18 mouse cellular contexts compared by ENCODE assay signal in the genomic region with DNA sequence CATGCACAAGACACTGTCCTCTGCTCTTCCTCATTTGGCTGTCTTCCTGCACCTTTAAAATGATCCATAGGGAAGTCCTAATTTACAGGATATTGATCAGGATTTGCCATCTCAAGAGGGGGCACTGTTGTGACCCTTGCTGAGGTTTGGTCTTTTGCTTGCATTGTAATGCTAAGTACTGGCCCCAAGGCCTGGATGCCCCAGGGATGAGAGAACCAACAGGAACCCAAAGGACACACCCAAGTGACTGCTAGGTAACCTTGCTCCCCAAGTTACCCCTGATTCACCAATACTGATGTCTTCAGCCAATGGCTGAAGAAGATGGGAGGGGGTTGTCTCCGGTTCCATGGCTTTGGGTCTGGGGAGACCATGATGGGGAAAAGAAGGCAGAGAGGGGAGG.
DNase-seq lines count a peak whose midpoint lies in the region; ATAC-seq and TF ChIP-seq lines count a peak whose summit lies in the region.
"Had no signal": no experiment of that assay in that cellular context is flagged by ENCODE, and none has a peak within 500 bp of the region (broad histone marks: within the 10 kb centered on the region; RNA-seq: fewer than 3 reads in every experiment).

No protein-coding gene starts in this region.

- 91% methylated on average over 1 of the region's 1 CpGs for WGBS in lung, postnatal 0 days

- 0 out of 2 replicates have a peak overlapping the region, but pooled peaks have one; percentile 2 for H3K27ac ChIP-seq in gastrocnemius, adult 2 months
- 0 out of 2 replicates have a peak overlapping the region, but pooled peaks have one; percentile 39 for H3K27ac ChIP-seq in lung, postnatal 0 days (ENCODE audit: low read length)
- H3K27ac ChIP-seq: heart, adult 2 months; heart, embryonic 10.5 days; hindbrain, embryonic 12.5 days; hindbrain, embryonic 15.5 days had no signal

- DNase-seq in gastrocnemius, adult 2 months: no peak
- no peak for DNase-seq in gastrocnemius, postnatal 14 days
- no peak for DNase-seq in lung, postnatal 0 days (ENCODE audit: low spot score)
- no peak for DNase-seq in lung, adult 18-20 months
- no peak for DNase-seq in kidney, postnatal 25 days
- DNase-seq: adrenal gland, adult 2 months; adrenal gland, postnatal 14 days; cerebellum, adult 18-20 months; cerebellum, adult 9-10 months; cerebellum, postnatal 14 days; gastrocnemius, postnatal 25 days; heart, adult 2 months had no signal

- no peak for TF ChIP-seq EP300 in lung, postnatal 0 days (IDR thresholded peaks at IDR 0.05)

- H3K4me2 ChIP-seq in lung, postnatal 0 days (replicated peaks; ENCODE audit: low read depth, low read length): no peak overlapping the region
- H3K4me2 ChIP-seq: hindbrain, embryonic 12.5 days; hindbrain, embryonic 15.5 days had no signal

- intact Hi-C loops in gastrocnemius, adult 2 months (cut with DNase I): no loop called here
- intact Hi-C loops in gastrocnemius, postnatal 14 days (cut with DNase I; ENCODE audit: low total_unique reads): no loop called here

- peaks cover 10% of the 10 kb centered on the region; the same call in 1 of the 2 replicates for H3K4me1 ChIP-seq in lung, postnatal 0 days (ENCODE audit: insufficient read depth, low read depth, low read length)

- H3K9me3 ChIP-seq in lung, postnatal 0 days (ENCODE audit: low read length): no peaks in the 10 kb centered on the region
- H3K9me3 ChIP-seq: heart, embryonic 10.5 days; hindbrain, embryonic 12.5 days; hindbrain, embryonic 15.5 days had no signal

- H3K27me3 ChIP-seq in lung, postnatal 0 days (replicated peaks; ENCODE audit: insufficient read depth, low read length): no peaks in the 10 kb centered on the region
- H3K27me3 ChIP-seq: hindbrain, embryonic 12.5 days; hindbrain, embryonic 15.5 days had no signal

- H3K9ac ChIP-seq in lung, postnatal 0 days (replicated peaks; ENCODE audit: low read depth): no peak overlapping the region
- H3K9ac ChIP-seq: hindbrain, embryonic 12.5 days; hindbrain, embryonic 15.5 days had no signal

- H3K4me3 ChIP-seq in gastrocnemius, adult 2 months: no peak overlapping the region
- H3K4me3 ChIP-seq in lung, postnatal 0 days (ENCODE audit: low read depth, low read length): no peak overlapping the region
- H3K4me3 ChIP-seq: heart, adult 2 months; heart, embryonic 10.5 days; hindbrain, embryonic 12.5 days; hindbrain, embryonic 15.5 days had no signal

- no peak for TF ChIP-seq CTCF in gastrocnemius, adult 2 months (IDR thresholded peaks at IDR 0.05)
- TF ChIP-seq CTCF in lung, postnatal 0 days (IDR thresholded peaks at IDR 0.05): no peak

- ATAC-seq in lung, postnatal 0 days: no peak
- 0 out of 2 replicates have a peak, but pooled peaks have one; percentile 30 for ATAC-seq in erythroid progenitor cell, adult 5-6 weeks (replicated peaks; ENCODE audit: low FRiP score, poor library complexity, severe bottlenecking)
- ATAC-seq: forebrain, embryonic 14.5 days; intestine, postnatal 0 days had no signal

- no peaks in the 10 kb centered on the region for H3K36me3 ChIP-seq in lung, postnatal 0 days (ENCODE audit: insufficient read depth, low read length)
- H3K36me3 ChIP-seq: hindbrain, embryonic 12.5 days; hindbrain, embryonic 15.5 days had no signal
